Mouse (Mus musculus) Patski (cell line): Measurements from ENCODE around the gene Lhx4. TPM values are rescaled to one million over a fixed set of nuclear protein-coding genes. Genes with fewer than 3 reads are reported as not detected.

Experiments
- ATAC-seq: fragments of 100-300 bp; one replicate; pipeline ENCODE4 v1.8.0; 2021
- CTCF ChIA-PET: fragments of 350-600 bp; sonication (Branson Sonifier 250); formaldehyde crosslinking; loops from one replicate; lab custom pipeline; 2022; ENCODE audit warnings: inconsistent platforms; lab: Charles Lee
- POLR2A ChIA-PET: fragments of 350-600 bp; sonication (Branson Sonifier 250); formaldehyde crosslinking; loops from one replicate; lab custom pipeline; 2022; ENCODE audit warnings: antibody characterized with exemption, inconsistent platforms; lab: Charles Lee
- DNase-seq: peaks from one replicate; pipeline ENCODE4 v3.0.0-alpha.2; 2011; ENCODE audit warnings: low read depth, low spot score
- H3K27me3 ChIP-seq: fragments of 371-371 bp; one replicate; pipeline ENCODE4 v1.5.1; 2021
- CTCF ChIP-seq: fragments of 100-300 bp; IDR thresholded peaks from one replicate; pipeline ENCODE4 v1.5.1; 2021
- in situ Hi-C: fragments of 300-500 bp; cut with MboI; formaldehyde crosslinking; loops from 3 replicates; pipeline ENCODE4 v1.11.1; 2018; ENCODE audit warnings: low pct_unique_long_range_greater_than_20kb, mixed read lengths
- polyA plus RNA-seq: library from polyadenylated mRNA; unstranded; gene quantifications from one replicate; pipeline ENCODE4 v1.2.3, GENCODE M21; 2021

Gene Lhx4
- polyA plus RNA-seq, 1 experiment from 2014 or later: not detected

- ChIA-PET CTCF (no interaction called here), POLR2A (interaction anchor here (1.1 to 1.5 kb wide), 2 partner anchors 10 to 18 kb away, joined by 3 read pairs; no protein-coding TSS in a partner anchor)
- TF ChIP-seq CTCF: no peak
- DNase-seq (no peak), ATAC-seq (no peak)
- in situ Hi-C loops: no loop called here
- no peaks in the 10 kb centered on the region for H3K27me3 ChIP-seq
Observed at GRCm38 (mm10) chr1:155656321-155656720, 95.2 kb downstream of the Lhx4 start.

DNA sequence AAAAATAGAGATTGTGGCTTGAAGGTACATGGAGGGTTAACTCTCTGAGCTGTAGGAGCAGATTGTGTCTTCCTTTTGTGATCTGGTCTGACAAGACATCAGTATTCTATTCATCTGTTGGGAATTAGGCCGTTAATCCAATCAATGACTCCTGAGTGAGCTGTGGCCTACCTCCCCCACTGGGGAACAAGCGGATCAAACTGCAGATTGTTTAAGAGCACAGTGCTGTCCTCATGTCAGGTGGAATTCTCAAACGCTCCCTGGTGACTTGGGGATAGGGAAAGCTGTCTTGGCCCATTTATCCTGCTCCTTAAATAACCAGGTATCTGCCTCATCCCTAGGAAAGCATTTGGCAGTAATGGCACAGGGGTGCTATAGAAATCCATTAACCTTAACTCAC is 96.5 kb downstream of the Lhx4 start:
- in situ Hi-C loops: no loop called here
- TF ChIP-seq CTCF: no peak
- POLR2A ChIA-PET: interaction anchor here (1.5 kb wide), 1 partner anchor 11 kb away, joined by 3 read pairs; no protein-coding TSS in a partner anchor
- CTCF ChIA-PET: interaction anchor here (0.8 to 1.8 kb wide), 2 partner anchors 40 to 79 kb away, joined by 3 to 7 read pairs; no protein-coding TSS in a partner anchor
- no peak for DNase-seq
- no peaks in the 10 kb centered on the region for H3K27me3 ChIP-seq
- no peak for ATAC-seq

GRCm38 (mm10) chr1:155650121-155650846 is 101.2 kb downstream of the Lhx4 start:
- ChIA-PET POLR2A (no interaction called here), CTCF (interaction anchor here (0.7 kb wide), 1 partner anchor 10 kb away, joined by 3 read pairs; no protein-coding TSS in a partner anchor)
- ATAC-seq: no peak
- no peaks in the 10 kb centered on the region for H3K27me3 ChIP-seq
- DNase-seq: no peak
- no peak for TF ChIP-seq CTCF
- in situ Hi-C loops: no loop called here

Other genes with a start within 250 kb of the Lhx4 start
- 105 TPM for gene Acbd6, start 193.6 kb downstream of the Lhx4 start, polyA plus RNA-seq
- 50.3 TPM for gene Qsox1, start 61.2 kb upstream of the Lhx4 start, polyA plus RNA-seq
- gene Cep350, start 221.6 kb upstream of the Lhx4 start, polyA plus RNA-seq: 13.3 TPM